Mouse (Mus musculus): ENCODE measurements at regions not wholly inside any gene's neighbourhood (a gene's known extent, or its start where the extent isn't known, plus 50 kb on each side); places are given as distances from the start of the nearest gene placed in this dataset.
"Not testable (repeated sequence)": the region's sequence is repeated elsewhere in the genome, so short reads cannot be mapped to it uniquely, and the experiment has no call there.

- not testable (repeated sequence) for H3K4me1 ChIP-seq (ENCODE audit: control insufficient read depth, insufficient read depth, low read length); H3K27me3 ChIP-seq (ENCODE audit: control insufficient read depth, insufficient read depth, low read length); H3K4me3 ChIP-seq (ENCODE audit: low read length); H3K27ac ChIP-seq (ENCODE audit: low read depth, low read length); ATAC-seq (ENCODE audit: low FRiP score, low TSS enrichment); H3K4me2 ChIP-seq (replicated peaks; ENCODE audit: low read depth, low read length); H3K9me3 ChIP-seq (ENCODE audit: control insufficient read depth, low read length); H3K9ac ChIP-seq (ENCODE audit: low read depth, low read length); H3K36me3 ChIP-seq (ENCODE audit: control insufficient read depth, insufficient read depth, low read length)
- WGBS, result 67% methylated on average over 3 of the region's 3 CpGs
Observed at GRCm38 (mm10) chr2:79044804-79045203, 176.9 kb downstream of the Ube2e3 start.

- H3K9ac ChIP-seq (ENCODE audit: low read depth, low read length), result no peak overlapping the region
- 79% methylated on average over 4 of the region's 4 CpGs for WGBS
- ATAC-seq (ENCODE audit: low FRiP score, low TSS enrichment), result no peak
- H3K27ac ChIP-seq (ENCODE audit: low read depth, low read length), result no peak overlapping the region
- no peaks in the 10 kb centered on the region for H3K9me3 ChIP-seq (ENCODE audit: control insufficient read depth, low read length)
- no peaks in the 10 kb centered on the region for H3K4me1 ChIP-seq (ENCODE audit: control insufficient read depth, insufficient read depth, low read length)
- H3K4me2 ChIP-seq (replicated peaks; ENCODE audit: low read depth, low read length), result no peak overlapping the region
- H3K36me3 ChIP-seq (ENCODE audit: control insufficient read depth, insufficient read depth, low read length), result no peaks in the 10 kb centered on the region
- no peak overlapping the region for H3K4me3 ChIP-seq (ENCODE audit: low read length)
- no peaks in the 10 kb centered on the region for H3K27me3 ChIP-seq (ENCODE audit: control insufficient read depth, insufficient read depth, low read length)
Observed at GRCm38 (mm10) chr2:79045508-79045907, 177.6 kb downstream of the Ube2e3 start.

GRCm38 (mm10) chr2:79048020-79048419 is 180.1 kb downstream of the Ube2e3 start:
- no peaks in the 10 kb centered on the region for H3K4me1 ChIP-seq (ENCODE audit: control insufficient read depth, insufficient read depth, low read length)
- no peak overlapping the region for H3K9ac ChIP-seq (ENCODE audit: low read depth, low read length)
- WGBS, result 64% methylated on average over 7 of the region's 7 CpGs
- H3K9me3 ChIP-seq (ENCODE audit: control insufficient read depth, low read length), result no peaks in the 10 kb centered on the region
- no peaks in the 10 kb centered on the region for H3K27me3 ChIP-seq (ENCODE audit: control insufficient read depth, insufficient read depth, low read length)
- ATAC-seq (ENCODE audit: low FRiP score, low TSS enrichment), result no peak
- H3K36me3 ChIP-seq (ENCODE audit: control insufficient read depth, insufficient read depth, low read length), result no peaks in the 10 kb centered on the region
- H3K4me3 ChIP-seq (ENCODE audit: low read length), result no peak overlapping the region
- H3K4me2 ChIP-seq (replicated peaks; ENCODE audit: low read depth, low read length), result no peak overlapping the region
- H3K27ac ChIP-seq (ENCODE audit: low read depth, low read length), result no peak overlapping the region

DNA sequence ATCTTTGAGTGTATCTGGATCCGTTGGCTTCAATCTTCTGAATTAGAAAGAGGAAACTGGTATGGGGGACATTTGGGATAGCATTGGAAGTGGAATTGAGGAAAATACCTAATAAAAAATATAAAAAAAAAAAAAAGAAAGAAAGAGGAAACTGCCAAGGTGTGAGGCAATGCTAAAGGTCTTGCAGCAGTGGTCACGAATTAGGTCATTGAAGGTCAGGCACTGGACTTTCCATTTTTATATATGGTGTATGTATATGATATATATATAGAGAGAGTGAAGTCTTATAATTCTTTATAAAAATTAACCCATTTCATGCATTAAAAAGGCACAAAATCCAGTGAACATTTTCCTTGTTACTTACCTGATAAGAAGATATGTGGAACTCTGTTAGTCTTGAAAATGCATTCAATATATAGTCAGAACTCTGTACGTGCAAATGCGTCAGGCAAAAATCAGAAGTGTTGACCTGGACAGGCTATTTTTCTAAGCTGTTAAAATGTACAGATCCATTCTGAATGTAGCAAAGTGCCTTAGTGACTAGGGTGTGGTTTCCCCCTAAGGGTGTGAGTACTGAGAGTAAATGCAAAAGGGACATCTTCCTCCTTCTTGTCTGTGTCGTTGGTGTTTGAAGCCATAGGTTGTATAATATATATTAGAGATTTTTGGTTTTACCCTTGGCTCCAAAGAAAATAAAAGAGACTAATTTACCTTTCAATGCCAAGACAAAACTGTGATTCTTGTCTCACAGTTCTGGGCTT is 181.0 kb downstream of the Ube2e3 start:
- Histone ChIP-seq H3K4me3 (ENCODE audit: low read length) (no peak overlapping the region), H3K36me3 (ENCODE audit: control insufficient read depth, insufficient read depth, low read length) (no peaks in the 10 kb centered on the region), H3K4me1 (ENCODE audit: control insufficient read depth, insufficient read depth, low read length) (no peaks in the 10 kb centered on the region), H3K9me3 (ENCODE audit: control insufficient read depth, low read length) (no peaks in the 10 kb centered on the region), H3K4me2 (replicated peaks; ENCODE audit: low read depth, low read length) (no peak overlapping the region), H3K27me3 (ENCODE audit: control insufficient read depth, insufficient read depth, low read length) (no peaks in the 10 kb centered on the region), H3K9ac (ENCODE audit: low read depth, low read length) (no peak overlapping the region), H3K27ac (ENCODE audit: low read depth, low read length) (no peak overlapping the region)
- WGBS, result 88% methylated on average over 5 of the region's 5 CpGs
- ATAC-seq (ENCODE audit: low FRiP score, low TSS enrichment), result no peak

- Histone ChIP-seq H3K9ac (ENCODE audit: low read depth, low read length) (no peak overlapping the region), H3K36me3 (ENCODE audit: control insufficient read depth, insufficient read depth, low read length) (no peaks in the 10 kb centered on the region), H3K9me3 (ENCODE audit: control insufficient read depth, low read length) (no peaks in the 10 kb centered on the region), H3K27ac (ENCODE audit: low read depth, low read length) (no peak overlapping the region), H3K4me3 (ENCODE audit: low read length) (no peak overlapping the region), H3K27me3 (ENCODE audit: control insufficient read depth, insufficient read depth, low read length) (no peaks in the 10 kb centered on the region), H3K4me1 (ENCODE audit: control insufficient read depth, insufficient read depth, low read length) (no peaks in the 10 kb centered on the region), H3K4me2 (replicated peaks; ENCODE audit: low read depth, low read length) (no peak overlapping the region)
- WGBS, result 87% methylated on average over 1 of the region's 1 CpGs
- no peak for ATAC-seq (ENCODE audit: low FRiP score, low TSS enrichment)
Observed at GRCm38 (mm10) chr2:79050495-79051046, 182.6 kb downstream of the Ube2e3 start.

DNA sequence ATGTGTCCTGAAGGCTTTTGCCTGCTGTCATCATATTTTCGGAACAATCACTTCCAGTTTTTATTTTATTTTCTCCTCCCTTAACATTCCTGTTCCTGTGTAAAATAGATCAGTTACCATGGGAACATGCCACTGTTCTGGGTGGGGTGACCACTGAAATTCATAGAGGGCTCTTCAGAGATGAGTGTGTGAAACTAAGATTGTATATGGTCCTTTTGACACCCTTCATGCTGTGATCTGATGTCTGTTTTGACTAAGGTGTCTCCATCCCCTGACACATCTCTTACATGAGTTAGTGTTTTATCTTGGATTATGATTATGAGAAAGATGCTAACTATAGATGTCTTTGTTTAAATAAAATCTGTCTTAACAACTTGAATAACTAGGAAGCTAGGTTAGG is 184.3 kb downstream of the Ube2e3 start:
- Histone ChIP-seq H3K4me2 (replicated peaks; ENCODE audit: low read depth, low read length) (no peak overlapping the region), H3K4me3 (ENCODE audit: low read length) (no peak overlapping the region), H3K27me3 (ENCODE audit: control insufficient read depth, insufficient read depth, low read length) (no peaks in the 10 kb centered on the region), H3K9me3 (ENCODE audit: control insufficient read depth, low read length) (no peaks in the 10 kb centered on the region), H3K9ac (ENCODE audit: low read depth, low read length) (no peak overlapping the region), H3K4me1 (ENCODE audit: control insufficient read depth, insufficient read depth, low read length) (no peaks in the 10 kb centered on the region), H3K27ac (ENCODE audit: low read depth, low read length) (no peak overlapping the region), H3K36me3 (ENCODE audit: control insufficient read depth, insufficient read depth, low read length) (no peaks in the 10 kb centered on the region)
- ATAC-seq (ENCODE audit: low FRiP score, low TSS enrichment), result no peak
- WGBS, result 73% methylated on average over 1 of the region's 1 CpGs

- Histone ChIP-seq H3K4me2 (replicated peaks; ENCODE audit: low read depth, low read length) (no peak overlapping the region), H3K9me3 (ENCODE audit: control insufficient read depth, low read length) (no peaks in the 10 kb centered on the region), H3K4me1 (ENCODE audit: control insufficient read depth, insufficient read depth, low read length) (no peaks in the 10 kb centered on the region), H3K27ac (ENCODE audit: low read depth, low read length) (no peak overlapping the region), H3K36me3 (ENCODE audit: control insufficient read depth, insufficient read depth, low read length) (no peaks in the 10 kb centered on the region), H3K9ac (ENCODE audit: low read depth, low read length) (no peak overlapping the region), H3K27me3 (ENCODE audit: control insufficient read depth, insufficient read depth, low read length) (no peaks in the 10 kb centered on the region), H3K4me3 (ENCODE audit: low read length) (no peak overlapping the region)
- 73% methylated on average over 2 of the region's 2 CpGs for WGBS
- no peak for ATAC-seq (ENCODE audit: low FRiP score, low TSS enrichment)
Observed at GRCm38 (mm10) chr2:79056138-79056537, 188.2 kb downstream of the Ube2e3 start.

DNA sequence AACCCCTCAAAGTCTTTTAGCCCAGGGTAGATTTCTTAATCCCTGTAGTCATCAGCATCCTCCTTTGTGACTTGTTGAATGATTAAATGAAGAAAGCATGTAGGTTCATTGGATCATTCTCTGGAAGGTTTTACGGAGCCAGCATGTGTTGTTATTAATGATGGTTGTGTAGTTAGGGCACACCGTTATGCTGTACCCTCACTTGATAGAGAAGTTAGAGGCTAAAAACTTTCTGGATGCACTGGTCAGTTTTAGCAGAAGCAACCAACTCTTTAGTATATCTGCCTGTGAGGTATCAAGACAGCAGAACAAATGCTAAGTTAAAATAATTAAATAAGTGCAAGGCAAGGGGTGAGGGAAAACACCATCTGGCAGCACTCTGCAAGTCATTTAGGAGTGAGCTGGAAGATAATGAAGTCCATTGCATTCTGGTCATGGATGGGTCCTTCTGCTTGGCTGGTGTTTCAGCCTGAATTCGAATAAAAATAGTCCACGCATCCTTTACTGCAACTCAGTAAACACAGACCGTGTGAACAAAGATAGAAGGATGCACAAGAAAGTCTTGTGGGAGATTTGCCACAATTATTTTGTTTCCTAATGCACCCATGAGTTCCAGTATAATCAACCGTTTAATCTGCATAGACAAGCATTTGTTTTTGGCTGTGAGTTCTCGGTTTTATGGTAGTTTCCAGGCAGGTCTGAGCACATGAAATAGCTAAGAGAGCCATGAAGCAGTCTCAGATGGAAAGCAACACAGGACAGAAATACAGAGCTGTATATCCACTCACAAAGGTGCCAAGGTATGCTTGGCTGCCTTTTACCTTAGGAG is 191.4 kb downstream of the Ube2e3 start:
- no peaks in the 10 kb centered on the region for H3K4me1 ChIP-seq (ENCODE audit: control insufficient read depth, insufficient read depth, low read length)
- no peaks in the 10 kb centered on the region for H3K27me3 ChIP-seq (ENCODE audit: control insufficient read depth, insufficient read depth, low read length)
- WGBS, result 91% methylated on average over 7 of the region's 7 CpGs
- H3K4me3 ChIP-seq (ENCODE audit: low read length), result no peak overlapping the region
- no peak for ATAC-seq (ENCODE audit: low FRiP score, low TSS enrichment)
- no peaks in the 10 kb centered on the region for H3K9me3 ChIP-seq (ENCODE audit: control insufficient read depth, low read length)
- H3K27ac ChIP-seq (ENCODE audit: low read depth, low read length), result no peak overlapping the region
- no peaks in the 10 kb centered on the region for H3K36me3 ChIP-seq (ENCODE audit: control insufficient read depth, insufficient read depth, low read length)
- no peak overlapping the region for H3K4me2 ChIP-seq (replicated peaks; ENCODE audit: low read depth, low read length)
- no peak overlapping the region for H3K9ac ChIP-seq (ENCODE audit: low read depth, low read length)

DNA sequence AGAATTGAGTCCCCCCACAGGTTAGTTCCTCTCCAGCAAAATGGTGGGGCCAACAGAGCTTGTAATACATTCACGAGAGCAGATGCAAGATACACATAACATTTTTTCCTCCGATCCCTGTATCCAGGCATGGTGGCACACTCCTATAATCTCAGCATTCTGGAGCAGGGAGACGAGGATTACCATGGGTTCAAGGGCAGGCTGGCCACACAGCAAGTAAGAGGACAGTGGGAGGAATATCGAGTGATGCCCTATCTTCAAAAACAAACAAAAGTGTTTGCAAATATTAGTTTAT is 192.0 kb downstream of the Ube2e3 start:
- Histone ChIP-seq H3K27me3 (ENCODE audit: control insufficient read depth, insufficient read depth, low read length) (no peaks in the 10 kb centered on the region), H3K27ac (ENCODE audit: low read depth, low read length) (no peak overlapping the region), H3K9ac (ENCODE audit: low read depth, low read length) (no peak overlapping the region), H3K4me1 (ENCODE audit: control insufficient read depth, insufficient read depth, low read length) (no peaks in the 10 kb centered on the region), H3K9me3 (ENCODE audit: control insufficient read depth, low read length) (no peaks in the 10 kb centered on the region), H3K4me2 (replicated peaks; ENCODE audit: low read depth, low read length) (no peak overlapping the region), H3K36me3 (ENCODE audit: control insufficient read depth, insufficient read depth, low read length) (no peaks in the 10 kb centered on the region), H3K4me3 (ENCODE audit: low read length) (no peak overlapping the region)
- 88% methylated on average over 4 of the region's 4 CpGs for WGBS
- no peak for ATAC-seq (ENCODE audit: low FRiP score, low TSS enrichment)

All from kidney, embryonic 14.5 days (tissue).